ENCODE assay signal across 18 mouse cellular contexts in genomic region chr1:171848757-171849156, GRCm38 (mm10). TPM values are rescaled to one million over a fixed set of nuclear protein-coding genes. Genes with fewer than 3 reads are reported as not detected.
"Had no signal": no experiment of that assay in that cellular context is flagged by ENCODE, and none has a peak within 500 bp of the region (broad histone marks: within the 10 kb centered on the region; RNA-seq: fewer than 3 reads in every experiment).

No protein-coding gene starts in this region.

- H3K4me3 ChIP-seq: limb, embryonic 12.5 days; limb, embryonic 15.5 days; liver, embryonic 13.5 days; lung, embryonic 15.5 days had no signal

- H3K27me3 ChIP-seq: limb, embryonic 12.5 days; limb, embryonic 15.5 days; liver, embryonic 13.5 days; lung, embryonic 15.5 days had no signal

- H3K4me1 ChIP-seq: limb, embryonic 12.5 days; limb, embryonic 15.5 days; lung, embryonic 15.5 days had no signal

- H3K36me3 ChIP-seq: limb, embryonic 12.5 days; limb, embryonic 15.5 days; liver, embryonic 13.5 days; lung, embryonic 15.5 days had no signal

- H3K9ac ChIP-seq: limb, embryonic 12.5 days; limb, embryonic 15.5 days; liver, embryonic 13.5 days; lung, embryonic 15.5 days had no signal

- H3K9me3 ChIP-seq: limb, embryonic 12.5 days; limb, embryonic 15.5 days; liver, embryonic 13.5 days; lung, embryonic 15.5 days had no signal

- H3K27ac ChIP-seq: limb, embryonic 12.5 days; limb, embryonic 15.5 days; liver, embryonic 13.5 days; lung, embryonic 15.5 days had no signal

- DNase-seq: kidney, adult 18-20 months; kidney, postnatal 14 days; kidney, postnatal 4 days; left cerebral cortex, postnatal 4 days; liver, embryonic 13.5 days; midbrain, embryonic 14.5 days; thymus, adult 18-20 months; thymus, postnatal 4 days had no signal

- H3K4me2 ChIP-seq: limb, embryonic 12.5 days; limb, embryonic 15.5 days; liver, embryonic 13.5 days; lung, embryonic 15.5 days; midbrain, embryonic 11.5 days had no signal

RNA-seq across cellular contexts. Expression of gene Gm10521, which starts 46.7 kb away (rescaled TPM):
- total RNA-seq: layer of hippocampus, adult 18-20 months; left cerebral cortex, postnatal 4 days; midbrain, postnatal 0 days had no signal
- polyA plus RNA-seq: kidney, embryonic 16.5 days; limb, embryonic 12.5 days; limb, embryonic 15.5 days; liver, embryonic 13.5 days; lung, embryonic 15.5 days; midbrain, embryonic 11.5 days; midbrain, embryonic 14.5 days; midbrain, postnatal 0 days; neural tube, embryonic 11.5 days; neural tube, embryonic 14.5 days; stomach, embryonic 16.5 days had no signal
